Mouse (Mus musculus) heart, embryonic 16.5 days (tissue): ENCODE measurements around the gene Usp4. TPM values are rescaled to one million over a fixed set of nuclear protein-coding genes. Genes with fewer than 3 reads are reported as not detected.

ENCODE experiments used
- ATAC-seq: fragments of 200-750 bp; cut with Nextera tagmentation; replicated peaks from 2 replicates; pipeline ENCODE4 v1.8.0; 2017; ENCODE audit warnings: moderate number of reproducible peaks; ENCODE audit not compliant: insufficient read depth, low FRiP score; ENCODE audit errors: extremely low read depth
- H3K27ac ChIP-seq: fragments of 300-500 bp; sonication (generic); 2 replicates; pipeline ENCODE4 v1.5.1; 2014; ENCODE audit warnings: mild to moderate bottlenecking, low read length, control low read depth, moderate library complexity
- H3K27me3 ChIP-seq: fragments of 300-500 bp; sonication (generic); 2 replicates; pipeline ENCODE4 v1.6.1; 2014; ENCODE audit warnings: low read length, mixed read lengths; ENCODE audit not compliant: control insufficient read depth, insufficient read depth
- H3K36me3 ChIP-seq: fragments of 300-500 bp; sonication (generic); 2 replicates; pipeline ENCODE4 v1.6.1; 2014; ENCODE audit not compliant: control insufficient read depth, insufficient read depth
- H3K4me1 ChIP-seq: fragments of 300-500 bp; sonication (generic); 2 replicates; pipeline ENCODE4 v1.6.1; 2014; ENCODE audit warnings: low read length, mixed read lengths; ENCODE audit not compliant: control insufficient read depth, insufficient read depth
- H3K4me2 ChIP-seq: fragments of 300-500 bp; sonication (generic); 2 replicates; pipeline ENCODE4 v1.6.1; 2014; ENCODE audit warnings: low read depth, mild to moderate bottlenecking, control low read depth, low read length
- H3K4me3 ChIP-seq: fragments of 300-500 bp; sonication (generic); 2 replicates; pipeline ENCODE4 v1.5.1; 2014; ENCODE audit warnings: mild to moderate bottlenecking, control low read depth, low read length
- H3K9ac ChIP-seq: fragments of 300-500 bp; sonication (generic); 2 replicates; pipeline ENCODE4 v1.6.1; 2014; ENCODE audit warnings: low read length, control low read depth
- H3K9me3 ChIP-seq: fragments of 300-500 bp; sonication (generic); replicated peaks from 2 replicates; pipeline ENCODE4 v1.6.1; 2016; ENCODE audit warnings: low read length; ENCODE audit not compliant: control insufficient read depth
- WGBS: fragments of 180-500 bp; shearing (Covaris S2); extraction: QIAGEN DNeasy Blood & Tissue Kit; methylation state at CpG from one replicate; pipeline ENCODE4 v1.1.7; 2014; 5-methylcytosine and 5-hydroxymethylcytosine counted together
- polyA plus RNA-seq: library from polyadenylated mRNA; unstranded; fragments of >200 nt; fragmentation: Nextera tagmentation; extraction: Ambion mirVana; gene quantifications from 2 replicates; pipeline ENCODE4 v1.2.1, GENCODE M21; 2015

Gene Usp4
- polyA plus RNA-seq, 1 experiment from 2014 or later, result 83.6 TPM

GRCm38 (mm10) chr9:108392676-108393075, 45.0 kb downstream of the Usp4 start, which contains the start of gene 1700102P08Rik:
Gene 1700102P08Rik, plus strand, starts transcription at chr9:108392805.
- no peak for ATAC-seq
- peaks cover 31% of the 10 kb centered on the region for H3K36me3 ChIP-seq
- H3K4me1 ChIP-seq, result no peaks in the 10 kb centered on the region
- H3K27me3 ChIP-seq, result no peaks in the 10 kb centered on the region
- H3K9ac ChIP-seq, result no peak within 1 kb of the TSS
- no peaks in the 10 kb centered on the region for H3K9me3 ChIP-seq
- no peak within 1 kb of the TSS for H3K4me2 ChIP-seq
- WGBS, result 73% methylated on average over 18 of the region's 18 CpGs
- H3K4me3 ChIP-seq, result no peak within 1 kb of the TSS
- no peak within 1 kb of the TSS for H3K27ac ChIP-seq

DNA sequence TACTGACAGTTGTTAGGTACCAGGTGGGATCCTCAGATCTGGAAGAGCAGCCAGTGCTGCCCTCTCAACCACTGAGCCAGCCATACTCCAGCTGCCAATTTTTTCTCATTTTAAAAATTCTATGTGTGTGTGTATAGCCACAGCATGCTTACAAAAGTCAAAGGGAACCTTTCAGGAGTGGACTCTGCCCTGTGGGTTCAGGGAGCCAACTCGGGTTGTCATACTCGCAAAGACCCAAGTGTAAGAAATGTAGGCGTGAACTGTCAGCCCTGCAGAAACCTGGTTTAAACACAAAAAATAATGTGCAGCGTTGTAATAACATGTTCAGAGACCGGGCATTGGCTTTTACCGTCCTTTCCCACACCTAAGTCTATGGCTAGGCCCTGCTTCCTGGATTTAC, 46.5 kb downstream of the Usp4 start:
- H3K27ac ChIP-seq, result no peak overlapping the region
- H3K27me3 ChIP-seq, result no peaks in the 10 kb centered on the region
- H3K9me3 ChIP-seq, result no peaks in the 10 kb centered on the region
- H3K4me1 ChIP-seq, result no peaks in the 10 kb centered on the region
- H3K4me3 ChIP-seq, result no peak overlapping the region
- no peak overlapping the region for H3K4me2 ChIP-seq
- 92% methylated on average over 6 of the region's 6 CpGs for WGBS
- H3K36me3 ChIP-seq, result peaks cover 25% of the 10 kb centered on the region
- H3K9ac ChIP-seq, result no peak overlapping the region
- no peak for ATAC-seq

DNA sequence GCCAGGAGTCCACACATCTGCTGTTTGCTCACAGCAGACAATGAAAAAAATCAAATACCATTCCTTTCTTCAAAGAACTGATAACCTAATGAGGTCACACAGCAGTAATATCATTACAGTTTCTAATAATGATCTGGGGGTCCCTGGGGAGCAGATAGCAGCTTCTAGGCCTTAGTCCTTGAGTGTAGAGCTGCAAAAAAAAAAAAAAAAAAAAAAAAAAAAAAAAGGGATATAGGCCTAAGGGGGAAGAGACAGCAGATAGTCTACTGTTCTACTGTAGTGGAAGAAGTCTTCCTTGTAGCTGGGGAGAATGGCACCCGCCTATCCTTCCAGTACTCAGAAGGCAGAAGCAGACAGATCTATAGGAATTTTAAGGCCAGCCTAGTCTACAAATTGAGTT, 47.8 kb downstream of the Usp4 start:
- H3K27ac ChIP-seq, result no peak overlapping the region
- H3K27me3 ChIP-seq, result no peaks in the 10 kb centered on the region
- H3K4me2 ChIP-seq, result no peak overlapping the region
- H3K9me3 ChIP-seq, result no peaks in the 10 kb centered on the region
- 92% methylated on average over 1 of the region's 1 CpGs for WGBS
- H3K4me3 ChIP-seq, result no peak overlapping the region
- H3K9ac ChIP-seq, result no peak overlapping the region
- H3K4me1 ChIP-seq, result no peaks in the 10 kb centered on the region
- ATAC-seq, result no peak
- H3K36me3 ChIP-seq, result peaks cover 24% of the 10 kb centered on the region

DNA sequence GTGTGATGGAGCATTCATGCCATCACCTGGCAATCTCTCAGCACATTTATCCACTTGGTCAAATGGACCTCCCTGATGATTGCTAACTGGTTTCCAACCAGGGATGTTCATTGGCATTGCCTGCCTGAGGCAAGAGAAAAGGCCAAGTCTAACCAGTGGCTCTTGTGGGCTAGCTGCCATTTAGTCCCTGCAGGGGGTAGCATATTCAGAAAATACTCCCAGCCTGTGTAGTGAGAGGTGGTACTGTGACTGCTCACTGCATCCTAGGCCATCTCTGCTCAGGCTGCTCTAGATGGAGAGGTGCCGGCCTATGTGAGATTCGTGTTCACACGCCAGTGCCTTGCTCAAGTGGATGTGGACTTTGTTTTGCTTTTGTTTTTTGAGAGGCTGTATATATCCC, 50.7 kb downstream of the Usp4 start:
- H3K36me3 ChIP-seq, result peaks cover 3% of the 10 kb centered on the region; the same call in 1 of the 2 replicates
- H3K27me3 ChIP-seq, result no peaks in the 10 kb centered on the region
- no peak overlapping the region for H3K4me3 ChIP-seq
- no peak for ATAC-seq
- H3K9ac ChIP-seq, result no peak overlapping the region
- H3K4me1 ChIP-seq, result no peaks in the 10 kb centered on the region; the same call in 1 of the 2 replicates
- no peak overlapping the region for H3K4me2 ChIP-seq
- 93% methylated on average over 3 of the region's 3 CpGs for WGBS
- H3K9me3 ChIP-seq, result no peaks in the 10 kb centered on the region
- no peak overlapping the region for H3K27ac ChIP-seq

DNA sequence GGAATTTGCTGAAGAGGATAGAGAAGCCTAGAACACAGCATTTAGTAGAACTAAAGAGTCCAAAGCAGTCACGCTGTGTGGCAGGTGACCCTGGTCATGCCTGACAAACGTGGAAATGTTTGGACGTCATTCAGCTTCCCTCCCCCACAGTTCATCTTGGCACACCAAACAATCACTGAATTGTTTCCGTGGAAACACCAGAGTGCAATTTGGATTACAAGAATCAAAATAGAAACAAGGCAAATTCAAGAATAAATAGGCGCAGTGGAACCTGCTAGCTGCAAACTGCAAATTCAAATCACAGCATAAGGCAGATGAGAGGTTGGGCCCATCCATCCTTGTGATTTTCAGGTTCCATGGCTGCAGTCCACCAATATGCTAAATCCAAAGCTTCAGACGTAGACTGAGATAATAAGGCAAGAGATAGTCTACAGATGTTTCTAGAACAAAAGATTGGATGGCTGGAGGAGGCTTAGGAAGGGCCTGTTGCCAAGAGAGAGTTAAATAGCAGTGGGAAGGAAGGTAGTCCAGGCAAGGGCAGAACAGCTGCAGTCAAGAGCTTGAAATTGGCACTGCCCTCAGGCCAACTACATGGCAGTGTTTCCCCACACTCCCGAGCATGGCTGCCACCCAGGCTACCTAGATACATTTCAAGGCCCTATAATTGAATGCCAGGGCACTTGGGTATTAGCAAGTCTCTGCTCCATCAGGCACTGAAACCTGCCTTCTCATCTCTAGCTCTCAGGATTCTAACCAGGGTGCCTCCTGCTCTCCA, 53.7 kb downstream of the Usp4 start:
- H3K27ac ChIP-seq, result no peak overlapping the region
- H3K4me3 ChIP-seq, result no peak overlapping the region
- ATAC-seq, result no peak
- no peaks in the 10 kb centered on the region for H3K36me3 ChIP-seq
- whole genome bisulfite sequencing, result 54% methylated on average over 7 of the region's 7 CpGs
- H3K27me3 ChIP-seq, result no peaks in the 10 kb centered on the region
- H3K9ac ChIP-seq, result no peak overlapping the region
- no peaks in the 10 kb centered on the region; the same call in 1 of the 2 replicates for H3K4me1 ChIP-seq
- H3K9me3 ChIP-seq, result no peaks in the 10 kb centered on the region
- no peak overlapping the region for H3K4me2 ChIP-seq

DNA sequence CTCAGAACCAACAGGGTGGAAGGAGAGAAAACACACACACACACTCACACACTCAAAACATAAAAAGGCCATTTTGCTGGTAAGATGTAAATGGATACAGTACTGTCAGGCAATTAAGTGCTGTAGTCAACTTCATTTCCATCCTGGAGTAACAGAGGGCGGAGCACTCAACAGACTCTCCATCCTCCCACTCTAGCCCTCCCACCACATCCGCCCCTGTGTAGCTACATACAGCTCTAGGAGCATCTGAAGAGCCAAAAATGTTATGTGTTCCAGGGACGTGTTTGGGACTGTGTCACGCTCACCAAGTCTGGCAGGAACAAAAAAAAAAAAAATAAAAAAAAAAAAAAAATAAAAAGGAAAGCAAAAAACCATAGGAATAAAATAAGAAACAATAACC, 55.4 kb downstream of the Usp4 start:
- Histone ChIP-seq H3K36me3 (no peaks in the 10 kb centered on the region), H3K27ac (no peak overlapping the region), H3K4me3 (no peak overlapping the region), H3K4me2 (no peak overlapping the region), H3K27me3 (no peaks in the 10 kb centered on the region), H3K9ac (no peak overlapping the region), H3K4me1 (no peaks in the 10 kb centered on the region; the same call in 1 of the 2 replicates), H3K9me3 (no peaks in the 10 kb centered on the region)
- WGBS, result 71% methylated on average over 4 of the region's 4 CpGs
- no peak for ATAC-seq

GRCm38 (mm10) chr9:108404451-108404850, 56.8 kb downstream of the Usp4 start:
- Histone ChIP-seq H3K4me1 (no peaks in the 10 kb centered on the region; the same call in 1 of the 2 replicates), H3K27me3 (no peaks in the 10 kb centered on the region)
- ATAC-seq, result no peak

GRCm38 (mm10) chr9:108409535-108409934, 61.9 kb downstream of the Usp4 start:
- WGBS, result 64% methylated on average over 4 of the region's 4 CpGs
- no peaks in the 10 kb centered on the region for H3K36me3 ChIP-seq
- H3K4me3 ChIP-seq, result no peak overlapping the region
- no peak for ATAC-seq
- H3K9ac ChIP-seq, result no peak overlapping the region
- H3K9me3 ChIP-seq, result no peaks in the 10 kb centered on the region
- H3K4me1 ChIP-seq, result no peaks in the 10 kb centered on the region; the same call in 1 of the 2 replicates
- H3K27ac ChIP-seq, result no peak overlapping the region
- H3K27me3 ChIP-seq, result no peaks in the 10 kb centered on the region
- H3K4me2 ChIP-seq, result no peak overlapping the region

More at GRCm38 (mm10) chr9:108404451-108404850, 56.8 kb downstream of the Usp4 start:
- H3K27ac ChIP-seq, result no peak overlapping the region
- H3K4me3 ChIP-seq, result no peak overlapping the region
- H3K9ac ChIP-seq, result no peak overlapping the region
- H3K9me3 ChIP-seq, result no peaks in the 10 kb centered on the region
- no peaks in the 10 kb centered on the region for H3K36me3 ChIP-seq
- no peak overlapping the region for H3K4me2 ChIP-seq
- WGBS, result 71% methylated on average over 8 of the region's 8 CpGs

- no peak overlapping the region for H3K27ac ChIP-seq
- H3K9me3 ChIP-seq, result no peaks in the 10 kb centered on the region
- no peak for ATAC-seq
- no peak overlapping the region for H3K9ac ChIP-seq
- no peak overlapping the region for H3K4me3 ChIP-seq
- no peaks in the 10 kb centered on the region; the same call in 1 of the 2 replicates for H3K4me1 ChIP-seq
- H3K4me2 ChIP-seq, result no peak overlapping the region
- 82% methylated on average over 9 of the region's 9 CpGs for WGBS
- H3K36me3 ChIP-seq, result no peaks in the 10 kb centered on the region
- H3K27me3 ChIP-seq, result no peaks in the 10 kb centered on the region
Observed at GRCm38 (mm10) chr9:108411381-108411942, 63.8 kb downstream of the Usp4 start.
